Mouse (Mus musculus) adrenal gland, postnatal 36 days (tissue): ENCODE data around the gene Tcaf1. TPM values are rescaled to one million over a fixed set of nuclear protein-coding genes. Genes with fewer than 3 reads are reported as not detected.

ENCODE experiments used
- DNase-seq, 2 experiments: peaks; one replicate each; pipeline ENCODE4 v3.0.0; 2021; ENCODE audit warnings: mixed read lengths in 1 of 2
- long read RNA-seq, 2 experiments: library from polyadenylated mRNA; stranded (forward); transcript quantifications; one replicate each; pipeline ENCODE4 v2.0.0; 2021; ENCODE audit warnings: borderline sequencing depth in 2 of 2
- total RNA-seq, 2 experiments: library from RNA; stranded (reverse); gene quantifications; 2 replicates each; pipeline ENCODE4 v1.2.3; 2021

The Tcaf1 gene
- total RNA-seq: 10 to 100 TPM; 71.7 to 85.6 TPM
- long read RNA-seq, experiment 1, full-length matches to known transcripts: 27 of 60 reads
- long read RNA-seq, experiment 1, partial matches to known transcripts: 13 of 60 reads
- long read RNA-seq, experiment 1, other reads (novel, unspliced or antisense): 20 of 60 reads
- long read RNA-seq, experiment 2, full-length matches to known transcripts: 6 of 13 reads
- long read RNA-seq, experiment 2, partial matches to known transcripts: 2 of 13 reads
- long read RNA-seq, experiment 2, other reads (novel, unspliced or antisense): 5 of 13 reads

- DNase-seq: peak; percentile 87 to 91
These were observed at the start of gene Tcaf1 for GRCm38 (mm10) chr6:42709291-42710211. Tcaf1 (minus strand) TSS chr6:42710088.

- no peak for DNase-seq
These were observed 46.2 kb upstream of the Tcaf1 start, which contains the start of gene Olfr38 for GRCm38 (mm10) chr6:42756104-42756503. Olfr38 (plus strand) TSS chr6:42756404.

- peak; percentile 3 to 27 for DNase-seq
These were observed 38.0 kb upstream of the Tcaf1 start for GRCm38 (mm10) chr6:42747846-42748245.

GRCm38 (mm10) chr6:42742303-42742702, 32.4 kb upstream of the Tcaf1 start:
- no peak for DNase-seq

GRCm38 (mm10) chr6:42739071-42739470, 29.2 kb upstream of the Tcaf1 start, which contains the start of gene Olfr453:
Olfr453 (plus strand) TSS chr6:42739371.
- DNase-seq: no peak

GRCm38 (mm10) chr6:42717973-42718372, 8.1 kb upstream of the Tcaf1 start:
- DNase-seq: peak; percentile 60 to 74

- DNase-seq: peak in 1 of 2 experiments; percentile 17
These were observed 4.8 kb upstream of the Tcaf1 start for GRCm38 (mm10) chr6:42714668-42715067.

GRCm38 (mm10) chr6:42692517-42693190, 17.2 kb downstream of the Tcaf1 start:
- DNase-seq: peak; percentile 91

GRCm38 (mm10) chr6:42692154-42692516, 17.8 kb downstream of the Tcaf1 start:
- DNase-seq: peak; percentile 89 to 92

- DNase-seq: no peak
These were observed 20.1 kb downstream of the Tcaf1 start for GRCm38 (mm10) chr6:42689761-42690160.

GRCm38 (mm10) chr6:42687907-42688306, 22.0 kb downstream of the Tcaf1 start:
- DNase-seq: no peak

- no peak for DNase-seq
These were observed 29.8 kb downstream of the Tcaf1 start for GRCm38 (mm10) chr6:42680077-42680476.

GRCm38 (mm10) chr6:42676011-42676410, 33.9 kb downstream of the Tcaf1 start:
- no peak for DNase-seq

GRCm38 (mm10) chr6:42671767-42672166, 38.1 kb downstream of the Tcaf1 start:
- no peak for DNase-seq

GRCm38 (mm10) chr6:42667722-42668121, 42.2 kb downstream of the Tcaf1 start:
- DNase-seq: no peak

GRCm38 (mm10) chr6:42661739-42662138, 48.1 kb downstream of the Tcaf1 start:
- no peak for DNase-seq

- DNase-seq: peak; percentile 93
These were observed 64.9 kb downstream of the Tcaf1 start, which contains the start of gene Tcaf2 for GRCm38 (mm10) chr6:42644912-42645549. Tcaf2 (minus strand) TSS chr6:42645254.

- DNase-seq: no peak
These were observed 75.5 kb downstream of the Tcaf1 start for GRCm38 (mm10) chr6:42634393-42634792.

GRCm38 (mm10) chr6:42631395-42631794, 78.5 kb downstream of the Tcaf1 start:
- peak in 1 of 2 experiments; percentile 6 for DNase-seq
